Mouse (Mus musculus) kidney, embryonic 16.5 days (tissue): ENCODE results near the gene Kmt2e. TPM values are rescaled to one million over a fixed set of nuclear protein-coding genes. Genes with fewer than 3 reads are reported as not detected.
"Not testable (repeated sequence)": the region's sequence is repeated elsewhere in the genome, so short reads cannot be mapped to it uniquely, and the experiment has no call there.

ENCODE experiments used
- ATAC-seq: fragments of 200-750 bp; cut with Nextera tagmentation; 2 replicates; pipeline ENCODE4 v1.8.0; 2017; ENCODE audit warnings: moderate TSS enrichment; ENCODE audit not compliant: low FRiP score, low TSS enrichment
- H3K27ac ChIP-seq: fragments of 300-500 bp; sonication (generic); 2 replicates; pipeline ENCODE4 v1.5.1; 2014; ENCODE audit warnings: low read length
- H3K27me3 ChIP-seq: fragments of 300-500 bp; sonication (generic); 2 replicates; pipeline ENCODE4 v1.6.1; 2014; ENCODE audit warnings: low read length, control low read depth, mixed read lengths; ENCODE audit not compliant: insufficient read depth
- H3K36me3 ChIP-seq: fragments of 300-500 bp; sonication (generic); 2 replicates; pipeline ENCODE4 v1.6.1; 2014; ENCODE audit warnings: low read length, control low read depth, mixed read lengths; ENCODE audit not compliant: insufficient read depth
- H3K4me1 ChIP-seq: fragments of 300-500 bp; sonication (generic); 2 replicates; pipeline ENCODE4 v1.6.1; 2014; ENCODE audit warnings: low read length, control low read depth, mixed read lengths; ENCODE audit not compliant: insufficient read depth
- H3K4me2 ChIP-seq: fragments of 300-500 bp; sonication (generic); replicated peaks from 2 replicates; pipeline ENCODE4 v1.6.1; 2014; ENCODE audit warnings: low read depth, low read length
- H3K4me3 ChIP-seq: fragments of 300-500 bp; sonication (generic); 2 replicates; pipeline ENCODE4 v1.5.1; 2014; ENCODE audit warnings: mild to moderate bottlenecking, low read length
- H3K9ac ChIP-seq: fragments of 300-500 bp; sonication (generic); replicated peaks from 2 replicates; pipeline ENCODE4 v1.6.1; 2014; ENCODE audit warnings: low read length
- H3K9me3 ChIP-seq: fragments of 300-500 bp; sonication (generic); 2 replicates; pipeline ENCODE4 v1.6.1; 2016; ENCODE audit warnings: low read length, control low read depth
- WGBS: fragments of 180-500 bp; shearing (Covaris S2); extraction: QIAGEN DNeasy Blood & Tissue Kit; methylation state at CpG from one replicate; pipeline ENCODE4 v1.1.7; 2014; 5-methylcytosine and 5-hydroxymethylcytosine counted together
- polyA plus RNA-seq: library from polyadenylated mRNA; unstranded; fragments of >200 nt; fragmentation: Nextera tagmentation; extraction: Ambion mirVana; gene quantifications from 2 replicates; pipeline ENCODE4 v1.2.1, GENCODE M21; 2015

Gene Kmt2e
- polyA plus RNA-seq, 1 experiment from 2014 or later, result 98.8 TPM

- H3K9ac ChIP-seq, result no peak overlapping the region
- 88% methylated on average over 3 of the region's 3 CpGs for WGBS
- no peak overlapping the region for H3K27ac ChIP-seq
- no peaks in the 10 kb centered on the region for H3K27me3 ChIP-seq
- H3K4me2 ChIP-seq, result no peak overlapping the region
- H3K4me1 ChIP-seq, result peaks cover 1% of the 10 kb centered on the region
- H3K36me3 ChIP-seq, result peaks cover 23% of the 10 kb centered on the region
- no peaks in the 10 kb centered on the region for H3K9me3 ChIP-seq
- no peak overlapping the region for H3K4me3 ChIP-seq
- ATAC-seq, result no peak
These were observed 89.7 kb downstream of the Kmt2e start for GRCm38 (mm10) chr5:23523936-23524335.

- ATAC-seq, result no peak
- no peaks in the 10 kb centered on the region for H3K9me3 ChIP-seq
- WGBS, result 80% methylated on average over 3 of the region's 3 CpGs
- no peak overlapping the region for H3K27ac ChIP-seq
- peaks cover 23% of the 10 kb centered on the region for H3K36me3 ChIP-seq
- no peak overlapping the region for H3K4me3 ChIP-seq
- no peaks in the 10 kb centered on the region for H3K4me1 ChIP-seq
- H3K27me3 ChIP-seq, result no peaks in the 10 kb centered on the region
- no peak overlapping the region for H3K9ac ChIP-seq
- no peak overlapping the region for H3K4me2 ChIP-seq
These were observed 90.4 kb downstream of the Kmt2e start for GRCm38 (mm10) chr5:23524621-23525020.

- no peak for ATAC-seq
- 0 out of 2 replicates have a peak, but pooled peaks cover 15% of the 10 kb centered on the region for H3K36me3 ChIP-seq
- no peaks in the 10 kb centered on the region for H3K9me3 ChIP-seq
- no peak overlapping the region for H3K4me2 ChIP-seq
- no peaks in the 10 kb centered on the region for H3K4me1 ChIP-seq
- no peak overlapping the region for H3K27ac ChIP-seq
- 95% methylated on average over 6 of the region's 6 CpGs for WGBS
- H3K4me3 ChIP-seq, result no peak overlapping the region
- no peaks in the 10 kb centered on the region for H3K27me3 ChIP-seq
- no peak overlapping the region for H3K9ac ChIP-seq
These were observed 96.9 kb downstream of the Kmt2e start for GRCm38 (mm10) chr5:23531100-23531499.

- no peak for ATAC-seq
- H3K9me3 ChIP-seq, result no peaks in the 10 kb centered on the region
- H3K4me3 ChIP-seq, result no peak overlapping the region
- H3K27ac ChIP-seq, result no peak overlapping the region
- no peak overlapping the region for H3K4me2 ChIP-seq
- H3K36me3 ChIP-seq, result 0 out of 2 replicates have a peak, but pooled peaks cover 15% of the 10 kb centered on the region
- H3K4me1 ChIP-seq, result no peaks in the 10 kb centered on the region
- H3K27me3 ChIP-seq, result no peaks in the 10 kb centered on the region
- H3K9ac ChIP-seq, result no peak overlapping the region
- WGBS, result 90% methylated on average over 7 of the region's 7 CpGs
These were observed 97.4 kb downstream of the Kmt2e start for GRCm38 (mm10) chr5:23531541-23532096.

- Histone ChIP-seq H3K27me3 (no peaks in the 10 kb centered on the region), H3K4me3 (no peak overlapping the region), H3K9ac (no peak overlapping the region), H3K36me3 (0 out of 2 replicates have a peak, but pooled peaks cover 18% of the 10 kb centered on the region), H3K4me1 (no peaks in the 10 kb centered on the region), H3K4me2 (no peak overlapping the region), H3K27ac (no peak overlapping the region), H3K9me3 (no peaks in the 10 kb centered on the region)
- WGBS, result 88% methylated on average over 7 of the region's 7 CpGs
- no peak for ATAC-seq
These were observed 101.5 kb downstream of the Kmt2e start for GRCm38 (mm10) chr5:23535692-23536091.

GRCm38 (mm10) chr5:23551687-23552086, 117.4 kb downstream of the Kmt2e start:
- Histone ChIP-seq H3K27me3 (no peaks in the 10 kb centered on the region), H3K4me1 (no peaks in the 10 kb centered on the region), H3K4me2 (no peak overlapping the region), H3K9me3 (no peaks in the 10 kb centered on the region), H3K27ac (no peak overlapping the region), H3K36me3 (0 out of 2 replicates have a peak, but pooled peaks cover 4% of the 10 kb centered on the region), H3K9ac (no peak overlapping the region), H3K4me3 (no peak overlapping the region)
- WGBS, result 84% methylated on average over 5 of the region's 5 CpGs
- no peak for ATAC-seq

- H3K4me2 ChIP-seq, H3K4me3 ChIP-seq, H3K9ac ChIP-seq, H3K4me1 ChIP-seq, H3K27me3 ChIP-seq, H3K27ac ChIP-seq, H3K36me3 ChIP-seq, H3K9me3 ChIP-seq, ATAC-seq: not testable (repeated sequence)
- 82% methylated on average over 3 of the region's 3 CpGs for WGBS
These were observed 119.1 kb downstream of the Kmt2e start for GRCm38 (mm10) chr5:23553338-23553737.
